Mouse (Mus musculus): ENCODE results near the gene Bckdhb. TPM values are rescaled to one million over a fixed set of nuclear protein-coding genes. Genes with fewer than 3 reads are reported as not detected.

Gene Bckdhb
- total RNA-seq, 2 experiments from 2014 or later: 23.4 to 25.9 TPM

DNA sequence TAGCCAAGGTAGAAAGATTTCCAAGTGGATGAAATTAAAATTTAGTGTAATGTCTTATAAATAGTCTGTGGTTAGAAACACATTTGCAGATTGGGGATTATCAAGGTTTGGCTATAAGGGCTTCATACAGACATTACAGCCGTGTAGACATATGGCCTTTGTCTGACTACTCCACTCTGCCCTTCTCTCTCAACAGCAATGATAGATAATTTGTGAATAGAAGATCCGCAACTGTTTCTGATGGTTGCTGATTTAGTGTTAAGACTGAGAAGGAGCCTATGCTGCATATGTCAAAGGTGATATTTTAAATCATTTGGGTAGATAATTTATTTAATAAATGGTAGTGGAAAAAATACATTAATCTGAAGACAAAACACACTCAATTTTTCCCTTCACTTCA is 115.4 kb downstream of the Bckdhb start:
- ATAC-seq (replicated peaks; ENCODE audit: poor library complexity, severe bottlenecking): no peak

DNA sequence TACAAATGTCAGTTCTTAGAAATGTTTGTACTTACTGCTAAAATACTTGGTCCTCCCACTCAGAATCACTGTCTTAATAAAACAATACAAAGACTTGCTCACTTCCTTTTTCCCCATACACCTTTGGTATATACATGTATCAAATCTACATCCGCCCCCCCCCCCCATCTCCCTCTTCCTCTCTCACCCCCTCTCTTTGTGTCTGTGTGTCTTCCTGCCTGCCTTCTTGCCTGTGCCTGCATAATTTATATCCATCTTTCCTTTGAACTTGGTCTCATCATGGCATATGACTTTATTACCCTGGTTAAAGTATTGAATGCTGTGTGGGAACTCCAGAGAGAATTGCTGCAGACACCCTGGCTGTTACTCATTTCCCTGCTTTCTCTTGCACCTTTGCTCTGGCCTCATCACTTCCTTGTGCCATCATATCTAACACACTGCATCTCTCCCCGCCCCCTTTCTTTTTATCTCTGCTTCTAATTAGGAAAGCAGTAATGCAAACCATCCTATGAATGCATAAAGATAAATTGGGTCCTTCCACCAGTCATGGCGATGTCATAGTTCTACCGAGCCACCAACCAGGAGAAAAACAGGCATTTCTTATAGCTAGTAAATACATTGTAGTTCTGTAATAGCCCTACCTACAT is 116.8 kb downstream of the Bckdhb start:
- no peak for ATAC-seq (replicated peaks; ENCODE audit: poor library complexity, severe bottlenecking)

DNA sequence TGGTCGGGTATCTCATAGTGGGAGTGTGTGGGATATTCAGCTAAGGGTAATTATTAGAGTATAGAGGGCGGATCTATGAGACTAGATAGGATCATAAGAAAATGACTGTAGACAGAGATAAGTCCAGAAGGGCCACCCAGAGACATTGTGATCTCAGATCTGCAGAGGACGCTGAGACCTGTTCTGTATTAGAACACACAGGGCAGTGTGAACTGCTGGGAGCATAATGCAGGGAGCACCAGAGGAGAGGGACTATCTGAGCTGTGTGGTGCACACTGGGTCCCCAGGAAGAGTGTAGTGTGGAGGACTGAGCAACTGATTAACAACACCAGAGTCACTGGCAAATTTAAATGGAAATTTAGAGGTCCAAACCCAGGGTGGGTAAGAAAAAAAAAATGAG is 117.6 kb downstream of the Bckdhb start:
- ATAC-seq (replicated peaks; ENCODE audit: poor library complexity, severe bottlenecking): no peak

DNA sequence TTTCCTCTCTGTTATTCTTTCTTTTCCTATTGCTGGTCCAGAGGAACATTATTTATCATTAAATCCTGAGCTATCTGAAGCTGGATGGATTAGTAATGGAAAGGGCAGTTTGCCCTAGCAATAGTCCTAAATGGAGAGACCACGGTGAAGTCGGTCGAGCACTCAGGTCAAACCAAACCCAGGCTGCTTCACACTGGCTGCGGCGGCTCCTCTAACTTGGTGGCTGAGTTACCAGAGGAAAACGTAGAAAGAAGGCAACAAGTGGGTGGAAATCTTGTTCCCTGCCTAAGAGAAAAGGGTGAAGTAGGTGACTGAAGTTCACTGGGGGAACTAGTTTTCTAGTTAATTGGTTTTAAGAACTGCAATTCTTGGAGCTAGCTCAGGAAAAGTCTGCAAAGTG is 119.2 kb downstream of the Bckdhb start:
- ATAC-seq (replicated peaks; ENCODE audit: poor library complexity, severe bottlenecking): no peak

DNA sequence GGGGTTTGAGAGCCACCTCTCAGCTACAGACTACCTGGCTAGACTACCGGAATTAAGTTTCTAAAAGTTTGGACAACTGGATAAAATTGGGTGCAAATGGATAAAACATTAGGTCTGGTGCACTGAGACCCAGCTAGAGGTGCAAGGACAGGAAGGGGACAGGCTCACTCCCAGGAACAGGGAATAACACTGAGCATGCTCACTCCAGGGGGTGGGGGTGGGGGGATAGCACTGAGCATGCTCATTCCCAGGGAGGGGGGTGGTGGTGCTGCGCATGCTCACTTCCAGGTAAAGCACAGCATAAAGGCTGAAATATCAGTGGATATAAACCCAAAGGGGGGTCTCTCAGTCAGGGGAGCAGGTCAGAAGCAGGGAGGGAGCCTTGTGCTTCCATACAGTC is 120.7 kb downstream of the Bckdhb start:
- ATAC-seq (replicated peaks; ENCODE audit: poor library complexity, severe bottlenecking): no peak

DNA sequence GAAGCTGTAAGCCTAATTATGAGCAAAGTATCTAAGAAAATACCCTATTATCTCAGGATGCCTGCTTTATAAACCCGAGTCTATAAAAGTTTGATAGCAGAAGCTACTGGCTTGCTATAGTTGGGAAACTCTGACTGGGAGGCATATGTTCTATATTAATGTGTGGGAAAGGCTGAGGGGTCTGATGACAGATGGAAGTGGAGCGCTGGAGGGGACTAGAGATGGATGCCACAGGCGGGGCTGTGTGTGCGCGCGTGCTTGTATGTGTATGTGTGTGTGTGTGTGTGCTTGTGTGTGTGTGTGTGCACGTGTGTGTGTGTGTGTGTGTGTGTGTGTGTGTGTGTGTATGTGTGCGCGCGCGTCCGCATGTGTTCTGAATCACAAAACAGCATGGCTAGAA is 121.4 kb downstream of the Bckdhb start:
- no peak for ATAC-seq (replicated peaks; ENCODE audit: poor library complexity, severe bottlenecking)

DNA sequence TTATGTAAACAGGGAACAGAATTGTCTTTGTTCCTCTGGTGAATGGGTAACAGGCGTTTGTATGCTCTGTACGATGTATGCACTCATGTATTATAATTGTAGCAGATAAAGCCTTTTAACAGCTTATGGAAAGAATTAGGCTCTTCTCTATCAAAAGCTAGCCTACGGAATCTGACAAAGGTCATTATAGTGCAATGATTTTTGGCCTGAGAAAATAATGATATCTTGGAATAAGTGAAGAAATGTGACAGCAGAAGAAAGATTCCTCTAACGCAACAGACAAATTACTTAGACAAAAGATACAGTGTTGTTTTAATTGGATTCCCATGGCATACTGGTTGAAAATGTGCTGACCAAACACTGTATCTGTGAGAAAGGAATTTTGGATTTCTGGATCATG is 122.0 kb downstream of the Bckdhb start:
- no peak for ATAC-seq (replicated peaks; ENCODE audit: poor library complexity, severe bottlenecking)

DNA sequence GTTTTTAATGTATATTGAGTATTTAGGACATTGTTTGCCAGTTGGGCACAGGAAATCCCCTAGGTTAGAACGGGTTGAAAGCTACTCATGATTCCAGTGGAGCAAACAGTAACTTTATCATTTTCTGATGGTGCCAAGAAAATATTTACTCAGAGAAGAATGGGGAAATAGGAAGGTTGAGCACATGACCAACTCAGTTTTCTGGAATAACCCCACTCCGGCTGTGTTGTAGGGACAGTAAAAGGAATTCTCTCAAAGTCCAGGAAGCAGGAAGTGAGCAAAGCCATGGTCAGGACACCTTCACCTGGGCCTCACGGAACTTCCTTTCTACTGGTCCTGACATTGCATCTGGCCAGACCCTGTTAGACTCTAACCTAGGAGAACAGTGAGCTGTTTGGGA is 122.5 kb downstream of the Bckdhb start:
- ATAC-seq (replicated peaks; ENCODE audit: poor library complexity, severe bottlenecking): no peak

DNA sequence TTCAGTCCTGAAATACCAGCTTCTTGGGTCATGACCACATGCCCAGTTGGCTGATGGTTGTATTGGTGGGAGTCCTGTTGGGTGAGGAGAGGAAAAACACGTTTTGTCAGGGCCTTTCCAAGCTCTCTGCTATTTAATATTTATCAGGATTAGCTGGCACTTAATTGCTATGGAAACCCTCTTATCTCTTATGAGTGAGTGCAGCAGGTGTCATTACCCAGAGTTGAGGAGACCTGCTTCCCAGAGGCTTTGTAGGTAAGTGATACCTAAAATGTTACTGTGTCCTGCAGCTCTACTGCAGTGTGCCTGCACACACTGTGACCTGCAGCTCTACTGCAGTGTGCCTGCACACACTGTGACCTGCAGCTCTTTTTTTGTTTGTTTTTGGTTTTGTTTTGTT is 124.2 kb downstream of the Bckdhb start:
- ATAC-seq (replicated peaks; ENCODE audit: poor library complexity, severe bottlenecking): no peak

DNA sequence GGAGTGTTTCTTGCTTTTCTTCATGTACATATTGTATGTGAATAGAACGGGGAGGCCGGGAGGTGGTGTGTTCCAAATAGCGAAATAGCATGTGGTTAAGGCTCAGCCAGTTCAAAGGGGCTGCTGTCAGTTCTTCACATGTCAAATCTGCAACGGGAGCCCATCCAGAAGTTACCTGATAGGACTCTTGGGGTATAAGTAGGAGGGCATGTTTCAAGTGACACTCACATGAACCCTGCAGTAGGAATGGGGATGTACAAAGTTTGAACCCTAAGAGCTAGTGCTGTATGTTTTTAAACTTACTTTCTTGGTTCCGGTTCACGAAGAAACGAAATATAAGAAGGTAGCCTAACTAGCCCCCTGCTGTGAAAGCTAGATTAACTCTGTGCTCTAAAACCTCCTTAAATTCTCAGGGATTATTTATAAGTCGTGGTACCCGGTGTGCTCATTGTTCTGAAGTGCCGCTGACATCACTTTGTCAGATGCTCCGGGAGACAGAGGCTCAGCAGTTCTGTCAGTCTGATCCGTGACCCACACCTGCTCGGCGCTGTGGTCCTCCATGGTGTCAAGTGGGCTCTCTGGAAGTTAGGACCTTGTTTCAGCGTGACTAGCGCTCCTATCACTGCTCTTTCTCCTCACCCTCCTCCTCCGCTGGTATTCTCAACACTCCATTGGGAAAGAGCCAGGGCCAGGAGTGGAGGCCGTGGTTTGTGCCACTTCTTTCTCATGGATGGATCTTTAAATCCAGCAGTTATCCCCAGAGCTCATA is 126.1 kb downstream of the Bckdhb start:
- no peak for ATAC-seq (replicated peaks; ENCODE audit: poor library complexity, severe bottlenecking)

DNA sequence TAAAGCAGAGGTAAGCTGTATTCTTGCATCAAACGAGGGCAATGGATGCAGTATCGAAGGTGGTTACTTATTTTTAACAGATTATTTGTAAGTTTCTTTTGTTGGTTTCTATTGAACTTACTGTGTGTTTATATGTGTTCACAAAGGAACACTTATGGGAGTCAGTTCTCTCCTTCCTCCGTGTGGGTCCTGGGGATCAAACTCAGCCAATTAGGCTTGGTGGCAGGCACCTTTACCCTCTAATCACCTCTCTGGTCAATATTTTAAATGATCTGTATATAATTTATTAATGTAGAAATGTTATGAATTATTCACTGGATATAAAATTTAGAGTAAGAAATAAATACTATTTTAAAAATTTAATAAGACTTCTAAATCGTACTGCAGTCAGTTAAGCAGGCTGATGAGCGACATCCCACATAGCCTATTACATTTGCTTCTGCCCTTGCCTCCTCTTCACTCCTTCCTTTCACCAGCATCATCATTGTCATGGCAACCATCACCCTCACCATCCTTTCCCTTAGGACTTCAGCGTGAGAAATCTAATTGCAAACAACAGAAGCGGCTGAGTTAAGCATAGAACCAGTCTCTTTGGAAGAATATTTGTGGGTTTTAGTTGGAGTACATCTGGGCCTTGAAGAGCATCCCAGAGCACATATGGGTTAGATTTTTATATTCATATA is 130.3 kb downstream of the Bckdhb start:
- ATAC-seq (replicated peaks; ENCODE audit: poor library complexity, severe bottlenecking): no peak

DNA sequence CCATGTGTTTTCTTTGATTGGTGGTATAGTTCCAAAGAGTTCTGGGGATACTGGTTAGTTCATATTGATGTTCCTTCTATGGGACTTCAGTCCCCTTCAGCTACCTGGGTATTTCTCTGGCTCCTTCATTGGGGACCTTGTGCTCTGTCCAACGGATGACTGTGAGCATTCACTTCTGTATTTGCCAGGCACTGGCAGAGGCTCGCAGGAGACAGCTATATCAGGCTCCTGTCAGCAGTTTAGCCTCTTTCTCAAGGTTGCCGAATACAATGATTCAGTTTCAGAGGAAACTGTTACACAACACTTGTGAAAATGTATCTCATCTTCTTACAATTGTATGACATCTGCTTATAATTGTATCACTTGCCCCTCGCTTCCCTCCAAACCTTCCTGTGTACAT is 135.8 kb downstream of the Bckdhb start:
- peak; percentile 44 for ATAC-seq (replicated peaks; ENCODE audit: poor library complexity, severe bottlenecking)

DNA sequence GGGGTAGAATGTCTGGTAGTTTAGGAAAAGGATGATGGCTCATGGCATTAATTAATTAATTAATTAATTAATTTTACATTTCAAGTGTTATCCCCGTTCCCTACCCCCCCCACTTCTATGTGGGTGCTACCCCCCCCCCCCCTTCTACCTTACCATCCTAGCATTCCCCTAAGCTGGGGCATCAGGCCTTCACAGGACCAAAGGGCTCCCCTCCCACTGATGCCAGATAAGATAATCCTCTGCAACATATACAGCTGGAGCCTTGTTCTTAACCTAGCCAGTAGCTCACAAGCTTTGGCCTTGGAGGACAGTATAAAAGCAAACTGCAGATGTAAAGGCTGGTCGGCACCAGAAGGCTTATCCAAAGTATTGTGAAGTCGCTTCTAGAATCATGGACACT is 138.7 kb downstream of the Bckdhb start:
- ATAC-seq (replicated peaks; ENCODE audit: poor library complexity, severe bottlenecking): no peak

DNA sequence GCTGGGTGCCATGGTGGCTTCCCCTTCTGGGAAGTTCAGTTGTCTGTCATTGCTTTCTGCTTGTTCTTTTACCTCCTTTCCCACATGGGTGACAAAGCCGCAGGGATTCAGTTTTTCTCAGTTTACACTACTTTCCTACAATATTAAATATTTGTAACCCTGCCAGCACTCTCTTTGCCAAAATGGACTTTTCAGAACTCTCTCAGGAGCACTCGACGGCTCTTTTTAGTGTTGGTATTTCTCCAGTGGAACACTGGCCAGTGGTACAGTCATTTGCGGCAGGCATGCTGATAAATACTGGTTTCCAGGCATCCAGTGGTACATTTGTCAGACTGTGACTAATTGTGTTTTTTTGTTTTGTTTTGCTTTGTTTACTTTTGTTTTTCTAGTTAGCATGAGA is 139.2 kb downstream of the Bckdhb start:
- ATAC-seq (replicated peaks; ENCODE audit: poor library complexity, severe bottlenecking): no peak

DNA sequence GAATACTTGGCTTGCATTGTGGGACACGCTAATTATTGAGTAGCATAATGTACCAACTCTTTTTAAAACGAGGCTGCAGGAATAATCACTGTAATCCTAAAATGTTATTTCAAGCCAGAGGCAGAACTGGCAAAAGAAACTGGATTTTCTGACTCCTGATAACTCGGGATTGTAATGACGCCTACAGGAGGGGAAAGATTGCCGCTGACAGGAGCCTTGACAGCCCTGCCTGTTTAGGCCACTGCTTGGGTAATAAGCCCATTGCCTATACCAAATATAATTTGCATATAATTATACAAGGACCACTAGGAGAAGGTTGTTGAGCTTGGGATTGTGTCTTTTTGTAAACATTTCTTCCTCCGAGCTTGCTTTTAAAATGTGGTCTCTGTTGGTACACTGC is 145.3 kb downstream of the Bckdhb start:
- no peak for ATAC-seq (replicated peaks; ENCODE audit: poor library complexity, severe bottlenecking)

DNA sequence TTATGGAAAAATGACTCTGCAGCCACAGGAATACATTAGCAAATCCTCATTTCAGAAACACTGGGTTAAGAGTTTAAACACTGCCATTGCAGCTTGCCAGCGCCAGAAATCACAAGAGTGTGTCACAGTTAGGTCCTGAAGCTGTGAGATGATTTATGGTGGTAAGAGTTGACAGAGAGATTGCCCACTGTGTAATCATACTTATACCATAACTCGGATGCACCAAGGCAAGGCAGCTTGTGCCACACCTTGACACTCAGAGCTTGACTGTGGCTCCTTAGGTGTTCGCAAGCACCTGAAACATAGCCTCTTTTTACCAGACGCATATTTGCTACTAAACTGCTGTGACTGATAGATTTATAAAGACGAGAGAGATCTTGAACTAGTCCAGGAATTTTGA is 145.8 kb downstream of the Bckdhb start:
- no peak for ATAC-seq (replicated peaks; ENCODE audit: poor library complexity, severe bottlenecking)

DNA sequence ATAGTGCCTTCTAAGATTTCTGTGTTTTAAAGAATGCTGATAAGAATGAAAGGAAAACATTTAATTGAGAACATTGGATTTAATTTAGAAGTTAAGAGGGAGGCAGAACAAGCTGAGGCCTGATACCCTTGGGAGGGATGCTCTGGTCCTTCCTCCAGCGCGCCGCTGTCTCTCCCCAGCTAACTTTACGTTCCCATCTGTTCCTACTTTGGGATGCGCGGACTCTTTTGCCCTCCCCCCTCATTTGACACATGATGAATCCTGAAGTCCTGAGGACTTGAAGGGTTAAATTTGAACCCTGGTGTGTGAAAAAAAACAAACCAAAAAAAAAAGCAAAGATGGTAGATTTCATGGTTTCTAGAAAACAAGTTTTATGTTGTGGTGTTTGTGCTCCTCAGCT is 147.6 kb downstream of the Bckdhb start:
- ATAC-seq (replicated peaks; ENCODE audit: poor library complexity, severe bottlenecking): no peak

DNA sequence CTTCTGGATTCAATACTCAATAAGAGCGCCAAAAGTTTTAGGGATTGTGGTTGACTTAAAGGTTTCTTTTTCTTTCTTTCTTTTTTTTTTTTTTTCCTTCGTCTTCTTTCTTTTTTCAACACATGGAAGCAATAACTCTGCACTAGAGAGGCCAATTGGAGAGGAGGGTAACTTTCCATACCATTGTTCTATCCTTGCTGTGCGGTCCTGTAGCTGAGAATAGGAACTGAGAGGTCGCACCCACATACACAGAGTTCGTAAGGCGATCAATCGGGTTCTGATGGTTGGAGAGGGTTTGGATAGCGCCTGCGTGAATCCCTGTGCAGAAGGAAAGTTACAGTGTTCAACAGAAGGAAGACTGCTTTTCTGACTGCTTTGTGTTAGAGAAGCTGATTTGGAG is 148.3 kb downstream of the Bckdhb start:
- ATAC-seq (replicated peaks; ENCODE audit: poor library complexity, severe bottlenecking): no peak

DNA sequence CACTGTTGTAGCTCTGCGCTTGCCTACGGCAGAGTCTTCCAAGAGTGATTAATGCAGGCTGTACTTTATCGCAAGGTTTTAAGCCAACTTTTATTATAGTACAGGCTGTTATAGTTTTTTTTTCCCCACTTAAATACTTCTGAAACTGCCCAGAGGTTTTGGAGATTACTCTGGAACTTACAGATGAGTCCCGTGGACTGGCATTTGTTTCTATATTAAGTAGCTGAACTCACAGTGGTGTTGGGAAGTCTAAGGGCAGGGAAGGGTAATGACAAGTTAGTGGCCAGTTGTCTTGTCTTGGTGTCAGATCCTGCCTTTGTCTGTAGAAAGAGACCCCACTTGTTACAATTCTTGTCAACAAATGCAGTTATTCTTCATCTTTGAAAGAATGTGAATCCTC is 158.6 kb downstream of the Bckdhb start:
- ATAC-seq (replicated peaks; ENCODE audit: poor library complexity, severe bottlenecking): no peak

DNA sequence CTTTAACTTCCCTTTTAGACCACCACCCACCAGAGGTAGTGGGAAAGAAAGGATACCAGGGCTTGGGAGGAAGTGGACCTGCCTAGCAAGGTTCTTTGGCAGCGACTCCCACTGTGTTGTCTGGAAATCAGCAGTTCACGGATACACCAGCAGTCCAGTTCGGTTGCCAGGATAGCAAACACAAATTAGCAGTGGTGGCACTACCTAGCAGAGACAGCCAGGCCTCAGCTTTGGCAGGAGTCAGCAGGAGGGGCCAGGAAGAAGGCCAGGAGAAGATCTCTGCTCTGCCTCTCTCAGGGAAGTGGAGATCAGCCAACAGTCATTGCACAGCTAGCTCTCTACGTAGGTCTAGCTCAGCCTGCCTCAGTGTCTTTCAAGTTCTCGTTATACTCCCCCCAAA is 159.7 kb downstream of the Bckdhb start:
- ATAC-seq (replicated peaks; ENCODE audit: poor library complexity, severe bottlenecking): no peak

DNA sequence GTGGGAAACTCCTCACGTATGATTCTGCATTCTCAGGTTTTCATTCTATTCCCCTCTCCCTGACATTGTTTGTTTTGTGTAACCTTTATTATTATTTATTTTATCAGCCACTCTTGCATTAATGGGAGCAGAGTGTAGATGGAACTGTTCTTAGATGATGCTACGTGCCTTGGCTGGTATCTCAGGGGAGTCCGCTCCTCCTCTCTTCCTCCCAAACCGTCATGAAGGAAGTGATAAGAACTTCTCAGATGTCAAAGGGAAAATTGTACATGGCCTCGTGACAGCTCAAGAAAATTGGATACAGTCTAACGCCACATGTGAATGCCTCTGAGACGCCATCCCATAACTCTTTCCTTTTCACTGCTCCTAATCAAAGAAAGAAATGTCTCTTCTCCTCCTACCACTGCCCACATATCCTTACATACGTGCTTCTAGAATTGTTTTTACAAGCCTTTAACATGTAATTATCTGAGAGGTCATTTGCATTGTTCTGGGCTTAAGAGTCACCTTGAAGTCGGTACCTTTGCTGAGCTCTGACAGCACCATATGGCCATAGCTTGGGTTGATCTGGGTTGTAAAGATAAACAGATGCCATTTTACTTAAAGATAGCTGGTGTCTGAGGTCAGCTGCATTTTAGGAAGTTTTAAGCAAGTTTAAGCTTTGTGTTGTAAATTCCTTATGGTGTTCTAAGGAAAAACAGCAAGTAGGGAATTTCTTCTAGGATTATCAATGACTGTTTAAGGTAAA is 165.5 kb downstream of the Bckdhb start:
- no peak for ATAC-seq (replicated peaks; ENCODE audit: poor library complexity, severe bottlenecking)

Data from granulocyte monocyte progenitor cell, adult 5-6 weeks (primary cell).